Mouse (Mus musculus): ENCODE data around the gene Cdc14a.

GRCm38 (mm10) chr3:116355026-116355788, 68.6 kb downstream of the Cdc14a start:
- TF ChIP-seq CTCF (IDR thresholded peaks at IDR 0.05; ENCODE audit: borderline replicate concordance, extremely low read depth, insufficient read depth, insufficient read length) (no peak), POLR2A (IDR thresholded peaks at IDR 0.05; ENCODE audit: borderline replicate concordance, extremely low read depth, insufficient read depth, insufficient read length, poor library complexity, severe bottlenecking) (no peak)
